8 mouse cellular contexts compared by ENCODE assay signal in the genomic region with DNA sequence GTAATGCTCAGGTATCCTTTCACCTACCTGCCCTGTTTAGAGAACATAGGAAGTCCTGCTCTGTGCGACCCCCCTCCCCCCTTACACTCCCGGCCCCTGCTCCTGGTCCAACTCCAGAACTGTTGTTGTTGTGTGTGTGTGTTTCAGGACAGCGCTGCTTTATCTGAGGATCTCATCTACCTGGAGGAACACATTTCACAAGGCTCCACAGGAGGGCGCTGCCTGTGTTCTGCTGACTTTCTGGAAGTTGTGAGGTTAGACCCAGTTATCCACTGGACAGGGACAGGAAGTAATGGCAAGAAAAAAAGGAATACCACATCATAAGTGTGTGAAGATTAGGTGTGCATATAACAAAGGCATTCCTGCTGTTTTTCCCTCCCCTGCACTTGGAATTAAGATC.
A peak's percentile ranks its signal among the peaks of the same experiment; 100 is the strongest.
DNase-seq lines count a peak whose midpoint lies in the region; ATAC-seq and TF ChIP-seq lines count a peak whose summit lies in the region.

No protein-coding gene starts in this region.

- H3K4me1 ChIP-seq in hindbrain, postnatal 0 days (ENCODE audit: insufficient read depth, low read length): no peaks in the 10 kb centered on the region
- no peaks in the 10 kb centered on the region for H3K4me1 ChIP-seq in hindbrain, embryonic 12.5 days
- no peaks in the 10 kb centered on the region for H3K4me1 ChIP-seq in E14TG2a.4 (replicated peaks; ENCODE audit: low read depth, low read length)
- no peaks in the 10 kb centered on the region for H3K4me1 ChIP-seq in ES-Bruce4 (ENCODE audit: control insufficient read depth, insufficient read depth, low read length)

- no peak overlapping the region for H3K4me2 ChIP-seq in hindbrain, postnatal 0 days (ENCODE audit: low read depth, low read length)
- H3K4me2 ChIP-seq in hindbrain, embryonic 12.5 days (replicated peaks): no peak overlapping the region

- no peaks in the 10 kb centered on the region for H3K27me3 ChIP-seq in hindbrain, postnatal 0 days (ENCODE audit: insufficient read depth, low read length)
- no peaks in the 10 kb centered on the region for H3K27me3 ChIP-seq in hindbrain, embryonic 12.5 days
- H3K27me3 ChIP-seq in E14TG2a.4 (ENCODE audit: insufficient read depth, low read length) (0 out of 2 replicates have a peak, but pooled peaks cover under 1% of the 10 kb centered on the region), ES-Bruce4 (ENCODE audit: control insufficient read depth, insufficient read depth, low read length, poor library complexity, severe bottlenecking) (no peaks in the 10 kb centered on the region)

- no peak overlapping the region for H3K27ac ChIP-seq in hindbrain, postnatal 0 days
- H3K27ac ChIP-seq in hindbrain, embryonic 12.5 days: no peak overlapping the region
- H3K27ac ChIP-seq in ES-Bruce4 (ENCODE audit: insufficient read depth, low read length): no peak overlapping the region

- no peak for TF ChIP-seq EP300 in ES-Bruce4 (IDR thresholded peaks at IDR 0.05; ENCODE audit: insufficient read depth, low read depth, low read length)

- H3K9me3 ChIP-seq in hindbrain, postnatal 0 days (ENCODE audit: low read length): no peaks in the 10 kb centered on the region
- H3K9me3 ChIP-seq in hindbrain, embryonic 12.5 days (replicated peaks): no peaks in the 10 kb centered on the region
- H3K9me3 ChIP-seq in E14TG2a.4 (ENCODE audit: low read length) (no peaks in the 10 kb centered on the region), ES-Bruce4 (replicated peaks; ENCODE audit: control insufficient read depth, insufficient read depth, low read length, poor library complexity, severe bottlenecking) (no peaks in the 10 kb centered on the region)

- no peak overlapping the region for H3K4me3 ChIP-seq in hindbrain, postnatal 0 days (ENCODE audit: low read length)
- no peak overlapping the region for H3K4me3 ChIP-seq in hindbrain, embryonic 12.5 days
- no peak overlapping the region for H3K4me3 ChIP-seq in E14TG2a.4 (replicated peaks; ENCODE audit: low read length)
- no peak overlapping the region for H3K4me3 ChIP-seq in ES-Bruce4 (ENCODE audit: low read depth, low read length)

- no peak for TF ChIP-seq POLR2A in ES-Bruce4 (IDR thresholded peaks at IDR 0.05; ENCODE audit: insufficient read depth, low read length)

- H3K9ac ChIP-seq in hindbrain, postnatal 0 days (replicated peaks; ENCODE audit: low read length): no peak overlapping the region
- H3K9ac ChIP-seq in hindbrain, embryonic 12.5 days: no peak overlapping the region
- no peak overlapping the region for H3K9ac ChIP-seq in ES-Bruce4 (ENCODE audit: low read depth, poor library complexity, severe bottlenecking)

- H3K36me3 ChIP-seq in hindbrain, postnatal 0 days (ENCODE audit: insufficient read depth, low read length): no peaks in the 10 kb centered on the region
- no peaks in the 10 kb centered on the region for H3K36me3 ChIP-seq in hindbrain, embryonic 12.5 days
- H3K36me3 ChIP-seq in E14TG2a.4 (ENCODE audit: insufficient read depth, low read length) (no peaks in the 10 kb centered on the region), ES-Bruce4 (ENCODE audit: control insufficient read depth, insufficient read depth, low read length, poor library complexity, severe bottlenecking) (no peaks in the 10 kb centered on the region)

- peak; percentile 56 for TF ChIP-seq CTCF in hindbrain, postnatal 0 days (IDR thresholded peaks at IDR 0.05; ENCODE audit: low read depth)
- peak; percentile 23 for TF ChIP-seq CTCF in E14TG2a.4 (conservative IDR thresholded peaks at IDR 0.05; ENCODE audit: low read length)
- TF ChIP-seq CTCF in ES-Bruce4 (IDR thresholded peaks at IDR 0.05; ENCODE audit: low read depth, low read length): peak; percentile 40

- ATAC-seq in hindbrain, postnatal 0 days: no peak
- ATAC-seq in hindbrain, embryonic 12.5 days (ENCODE audit: low FRiP score): no peak

- 60% methylated on average over 4 of the region's 4 CpGs for WGBS in hindbrain, postnatal 0 days
- 61% methylated on average over 4 of the region's 4 CpGs for WGBS in hindbrain, embryonic 12.5 days

- intact Hi-C loops in gastrocnemius, postnatal 14 days (cut with DNase I; ENCODE audit: low total_unique reads): loop anchor here (5.0 kb wide), 1 partner anchor 150 kb away; no protein-coding TSS in a partner anchor

- peak; percentile 35 for DNase-seq in hindbrain, postnatal 0 days (ENCODE audit: low spot score)
- DNase-seq in kidney, postnatal 14 days: peak; percentile 6
- DNase-seq in gastrocnemius, postnatal 14 days: no peak
- no peak for DNase-seq in cerebellum, postnatal 36 days
- no peak for DNase-seq in c-Kit-positive CD71-positive TER-119-positive erythroid progenitor cells, embryonic 14.5 days (ENCODE audit: low spot score)

Comparison
In these comparisons a context has a peak if more than half of its experiments do, and no peak if none do; other contexts are left out.
1. DNase-seq: peak in hindbrain, postnatal 0 days (single experiment) and kidney, postnatal 14 days (single experiment); none in gastrocnemius, postnatal 14 days (single experiment), cerebellum, postnatal 36 days (0 of 2) and c-Kit-positive CD71-positive TER-119-positive erythroid progenitor cells, embryonic 14.5 days (single experiment).
2. Peak in every context shown above with its lines, with median percentiles within 50 percentile points of each other: CTCF ChIP-seq.